Mouse (Mus musculus): ENCODE results near the gene Iqsec1.
A peak's percentile ranks its signal among the peaks of the same experiment; 100 is the strongest.

Gene Iqsec1

DNA sequence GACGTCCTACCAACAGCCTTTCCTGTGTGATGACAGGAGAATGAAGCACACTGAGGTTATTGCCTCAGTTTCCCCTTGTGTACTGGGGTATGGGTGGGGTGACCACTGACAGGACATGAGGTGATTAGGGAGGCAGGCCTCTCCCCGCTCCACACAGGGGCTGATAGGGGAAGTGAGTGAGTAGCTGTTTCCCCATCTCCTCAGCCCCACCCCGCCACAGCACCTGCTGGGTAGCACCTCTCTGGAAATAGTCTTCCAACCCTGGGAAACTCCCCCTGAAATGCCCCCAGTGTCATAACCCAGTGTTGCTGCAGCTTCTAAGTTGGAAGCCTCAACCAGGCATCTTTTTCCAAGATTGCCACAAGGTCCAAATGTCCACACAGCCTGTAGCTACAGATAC lies 236.9 kb downstream of the Iqsec1 start:
- no peak for DNase-seq

DNA sequence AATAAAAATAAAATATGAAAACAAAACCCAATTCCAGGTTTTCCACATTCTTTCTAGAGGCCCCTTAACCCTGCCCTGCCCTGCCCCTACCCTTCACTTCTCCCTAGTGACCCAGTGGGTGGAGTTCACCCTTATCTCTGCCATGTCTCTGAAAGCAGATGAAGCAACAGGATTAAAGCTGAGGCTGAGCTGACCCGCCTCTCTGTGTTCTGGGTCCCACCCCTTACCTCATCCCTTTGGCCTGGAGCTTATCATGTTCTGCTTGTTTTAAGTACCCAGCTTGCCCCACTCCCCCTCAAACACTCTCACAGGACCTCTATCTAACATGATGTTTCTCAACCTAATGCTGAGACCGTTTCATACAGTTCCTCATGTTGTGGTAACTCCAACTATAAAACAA lies 238.4 kb downstream of the Iqsec1 start:
- no peak for DNase-seq

DNA sequence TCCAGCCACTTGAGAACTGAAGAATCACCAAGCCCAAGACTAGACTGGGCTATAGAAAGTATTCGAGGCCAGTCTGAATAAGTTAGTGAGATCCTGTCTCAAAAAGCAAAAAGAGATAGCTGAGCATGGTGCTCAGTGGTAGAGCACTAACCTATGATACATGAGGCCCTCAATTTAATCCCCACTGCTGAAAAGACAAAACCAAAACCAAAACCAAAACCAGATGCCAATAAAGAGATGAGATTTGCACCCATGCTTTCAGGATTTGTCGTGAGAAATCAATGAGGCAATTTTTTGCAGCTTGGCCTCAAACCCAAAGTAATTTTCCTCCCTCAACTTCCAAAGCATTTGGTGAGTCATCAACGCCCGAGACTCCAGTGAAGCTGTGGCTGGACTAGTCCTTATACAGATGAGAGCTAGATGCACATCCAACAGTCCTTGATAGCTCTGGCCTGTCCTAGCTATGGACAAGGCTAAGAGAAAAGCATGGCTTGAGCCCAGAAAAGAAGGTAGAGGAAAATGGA lies 239.0 kb downstream of the Iqsec1 start:
- DNase-seq, result no peak

- no peak for DNase-seq
These were observed 239.5 kb downstream of the Iqsec1 start for GRCm38 (mm10) chr6:90748976-90749375.

DNA sequence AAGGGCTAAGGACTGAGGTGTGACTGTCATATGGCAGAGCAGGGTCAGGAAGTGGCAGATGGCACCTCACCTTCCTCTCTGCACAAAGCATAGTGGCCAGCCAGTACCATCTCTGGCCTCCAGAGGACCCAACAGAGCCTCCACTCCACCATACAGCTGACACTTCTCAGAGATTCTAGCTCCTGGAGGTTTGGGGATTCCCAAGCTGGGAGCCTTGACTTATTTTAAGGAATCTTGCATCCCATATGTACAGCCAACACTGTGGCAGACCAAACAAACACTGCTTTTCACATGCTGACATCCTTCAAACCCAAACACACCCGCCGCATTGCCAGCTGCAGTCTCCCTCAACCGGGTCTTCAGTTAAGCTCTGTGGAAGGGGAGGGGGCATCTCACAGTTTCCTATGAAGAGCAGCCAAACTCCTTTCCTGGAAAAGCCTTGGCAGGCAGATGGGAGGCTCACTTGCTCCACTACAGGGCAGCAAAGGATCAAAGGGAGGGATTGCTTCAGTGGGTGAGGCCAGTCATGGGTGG lies 242.1 kb downstream of the Iqsec1 start:
- DNase-seq, result no peak

- DNase-seq, result no peak
These were observed 242.9 kb downstream of the Iqsec1 start for GRCm38 (mm10) chr6:90745401-90746198.

GRCm38 (mm10) chr6:90742453-90742852 lies 246.0 kb downstream of the Iqsec1 start:
- no peak for DNase-seq

DNA sequence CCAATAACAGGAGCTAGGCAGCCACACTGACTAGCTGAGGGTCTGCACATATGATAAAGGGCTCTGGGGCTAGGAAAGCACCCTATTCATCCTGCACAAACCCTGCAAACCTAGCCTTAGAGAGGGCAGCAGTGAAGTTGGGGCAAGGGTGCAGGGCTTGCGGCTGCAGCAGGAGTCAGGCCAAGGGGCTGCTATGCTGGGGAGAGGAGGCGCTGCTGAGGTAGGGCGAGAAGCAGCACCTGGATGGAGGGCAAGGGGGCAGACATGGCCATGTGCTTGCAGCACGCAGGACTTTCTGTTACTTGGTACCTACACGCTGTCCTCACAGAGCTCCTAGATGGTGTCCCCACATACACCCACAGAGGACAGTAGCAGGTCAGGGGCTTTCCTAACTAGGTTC lies 246.8 kb downstream of the Iqsec1 start:
- no peak for DNase-seq

GRCm38 (mm10) chr6:90741056-90741420 lies 247.4 kb downstream of the Iqsec1 start:
- DNase-seq, result no peak

DNA sequence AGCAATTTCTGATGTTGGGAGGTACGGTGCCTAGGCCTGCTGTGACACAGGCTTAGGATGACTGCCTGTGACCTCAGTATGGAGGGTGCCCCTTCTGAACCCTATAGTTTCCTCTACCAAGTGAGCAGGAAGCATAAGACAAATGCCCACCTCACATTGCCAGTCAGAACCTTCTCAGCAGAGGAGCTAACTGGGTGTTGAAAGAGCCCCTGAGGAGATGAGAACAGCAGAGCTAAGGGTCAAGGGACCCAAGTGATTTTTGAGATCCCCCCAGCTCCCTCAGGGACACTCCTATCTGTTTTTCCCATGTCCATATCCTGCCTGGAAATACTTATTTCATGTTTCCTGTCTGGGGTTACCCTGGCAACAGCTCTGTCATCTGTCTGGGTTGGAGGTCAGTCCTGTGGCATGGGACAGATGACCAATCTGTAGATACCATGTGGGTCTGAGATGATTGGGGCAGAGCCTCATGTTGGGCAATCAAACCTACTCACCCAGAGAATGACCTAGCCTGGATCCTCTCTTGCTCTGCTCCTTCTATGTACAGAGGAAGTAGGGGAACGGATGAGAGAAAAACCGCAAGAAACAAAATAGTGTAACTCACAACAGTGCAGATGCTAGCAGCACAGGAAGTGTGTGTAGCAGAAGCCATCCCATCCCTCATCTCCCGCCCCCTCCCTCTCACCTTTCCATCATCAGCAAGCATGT lies 248.0 kb downstream of the Iqsec1 start:
- no peak for DNase-seq

DNA sequence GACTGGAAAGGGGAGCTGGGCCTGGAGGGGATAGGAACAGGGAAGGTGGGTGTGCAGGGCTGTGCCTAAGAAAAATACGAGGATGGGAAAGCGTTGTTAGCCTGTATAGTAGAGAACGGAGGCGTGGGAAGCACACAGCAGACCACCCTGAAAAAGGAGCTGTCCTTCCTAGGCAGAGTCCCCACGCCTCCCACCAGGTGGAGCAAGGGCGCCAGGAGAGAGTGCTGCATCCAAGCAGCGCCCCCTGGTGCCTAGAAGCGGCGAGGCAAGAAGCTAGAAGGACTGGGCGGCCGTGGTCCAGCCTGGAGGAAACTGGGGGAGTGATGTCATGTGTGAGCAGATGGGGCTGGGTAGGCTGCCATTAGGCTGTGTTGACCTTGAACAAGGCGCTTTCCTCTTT lies 251.1 kb downstream of the Iqsec1 start:
- DNase-seq, result peak; percentile 88

GRCm38 (mm10) chr6:90736691-90737245 lies 251.7 kb downstream of the Iqsec1 start:
- DNase-seq, result peak; percentile 52

GRCm38 (mm10) chr6:90736074-90736672 lies 252.3 kb downstream of the Iqsec1 start:
- DNase-seq, result peak; percentile 47

DNA sequence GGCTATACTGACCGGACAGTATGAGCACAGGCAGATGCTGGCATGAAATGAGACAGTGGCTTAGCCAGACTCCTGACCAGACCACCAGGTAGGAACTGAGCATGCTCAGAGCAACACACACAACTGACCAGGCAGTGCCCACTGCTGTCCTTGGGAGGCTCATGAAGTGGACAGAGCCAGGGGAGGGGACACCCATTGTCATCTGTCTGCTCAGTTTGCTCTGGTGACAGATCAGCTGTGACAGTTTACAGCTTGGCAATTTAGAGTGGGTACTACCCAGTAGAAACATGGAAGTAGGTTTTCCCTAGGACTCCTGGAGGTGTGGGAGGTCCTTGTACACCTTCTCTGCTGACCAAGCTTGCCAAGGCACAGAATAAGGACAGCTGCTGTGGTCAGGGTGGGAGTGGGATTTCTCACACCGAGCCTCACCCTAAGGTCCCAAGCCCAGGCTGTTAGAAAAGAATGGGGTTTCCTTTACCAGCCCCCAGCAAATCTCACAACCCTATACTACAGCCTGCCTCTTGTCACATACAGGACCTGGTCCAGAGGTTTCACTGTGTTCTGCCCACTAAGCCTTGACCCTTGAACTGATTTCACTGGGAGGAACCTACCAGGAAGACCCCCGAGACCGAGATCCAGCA lies 253.0 kb downstream of the Iqsec1 start:
- no peak for DNase-seq

DNA sequence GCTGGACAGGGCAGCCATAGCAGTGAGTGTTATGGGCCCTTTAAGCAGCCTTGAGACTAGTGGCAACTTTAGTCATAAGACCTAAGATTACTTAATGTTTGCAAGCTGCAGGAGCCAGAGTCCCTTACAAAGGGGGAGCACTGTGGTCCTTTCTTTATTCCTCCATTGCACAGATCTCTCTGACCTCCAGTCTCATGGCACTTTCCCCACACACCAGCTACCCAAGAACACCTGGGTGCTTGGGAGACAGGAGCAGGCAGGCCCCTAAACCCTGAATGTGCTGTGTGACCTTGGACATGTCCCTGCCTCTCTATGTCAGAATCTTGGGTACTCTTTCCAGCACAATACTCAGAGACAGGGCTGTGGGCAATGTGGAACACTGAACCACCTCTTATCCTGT lies 253.7 kb downstream of the Iqsec1 start:
- DNase-seq, result no peak

DNA sequence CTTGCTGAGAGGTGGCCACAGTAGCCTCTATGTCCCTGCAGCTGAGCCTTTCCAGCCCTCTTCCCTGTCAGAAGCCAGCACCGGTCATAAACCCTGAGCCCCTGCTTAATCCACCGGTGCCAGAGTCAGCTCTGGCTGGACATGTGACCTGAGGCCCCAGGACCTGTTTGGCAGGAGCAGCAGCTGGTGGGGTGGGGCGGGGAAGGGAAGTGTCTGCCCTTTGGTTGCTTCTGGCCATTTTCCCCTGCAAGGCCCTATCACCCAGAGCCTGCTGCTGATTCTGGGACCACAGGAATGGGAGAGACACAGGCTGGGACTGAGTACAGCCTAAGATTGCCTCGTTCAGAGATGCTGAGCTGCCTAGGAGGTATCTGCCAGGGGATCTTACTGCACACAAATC lies 257.2 kb downstream of the Iqsec1 start:
- no peak for DNase-seq

DNA sequence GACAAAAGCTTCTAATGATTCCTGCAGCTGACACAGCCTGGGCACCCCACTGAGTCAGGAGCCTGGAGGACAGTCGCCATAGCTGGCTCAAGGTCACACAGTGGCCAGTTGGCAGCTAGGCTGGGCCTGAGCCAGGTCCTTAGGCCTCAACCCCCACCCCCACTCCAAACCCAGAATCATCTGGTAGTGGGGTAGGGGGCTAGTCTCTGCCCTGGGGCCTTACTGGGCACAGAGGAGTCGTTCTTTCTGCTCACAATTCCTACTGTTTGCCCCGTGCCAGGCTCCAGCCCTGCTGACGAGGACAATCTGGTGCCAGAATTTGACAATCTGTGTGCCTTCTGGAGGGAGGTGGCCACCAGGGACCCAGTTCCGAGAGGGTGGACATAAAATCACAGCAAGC lies 258.7 kb downstream of the Iqsec1 start:
- no peak for DNase-seq

GRCm38 (mm10) chr6:90728491-90728931 lies 260.0 kb downstream of the Iqsec1 start:
- peak; percentile 77 for DNase-seq

DNA sequence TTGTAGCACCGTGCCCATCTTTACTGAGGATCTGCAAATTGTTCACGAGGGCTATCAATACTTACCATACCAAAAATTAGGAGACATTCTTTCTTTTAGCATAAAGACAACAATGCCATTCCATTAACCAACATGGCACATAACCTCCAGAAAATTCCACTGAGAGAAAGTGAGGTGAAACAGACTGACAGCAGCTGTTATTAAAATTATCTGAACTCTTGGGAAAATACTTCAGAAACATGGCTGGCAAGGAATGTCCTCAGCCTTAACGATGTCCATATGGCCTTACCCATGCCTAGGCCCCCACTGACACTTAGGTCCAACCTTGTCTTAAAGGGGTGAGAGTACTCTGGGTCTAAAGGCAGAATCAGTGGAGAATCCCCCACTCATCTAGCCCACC lies 260.7 kb downstream of the Iqsec1 start:
- no peak for DNase-seq

DNA sequence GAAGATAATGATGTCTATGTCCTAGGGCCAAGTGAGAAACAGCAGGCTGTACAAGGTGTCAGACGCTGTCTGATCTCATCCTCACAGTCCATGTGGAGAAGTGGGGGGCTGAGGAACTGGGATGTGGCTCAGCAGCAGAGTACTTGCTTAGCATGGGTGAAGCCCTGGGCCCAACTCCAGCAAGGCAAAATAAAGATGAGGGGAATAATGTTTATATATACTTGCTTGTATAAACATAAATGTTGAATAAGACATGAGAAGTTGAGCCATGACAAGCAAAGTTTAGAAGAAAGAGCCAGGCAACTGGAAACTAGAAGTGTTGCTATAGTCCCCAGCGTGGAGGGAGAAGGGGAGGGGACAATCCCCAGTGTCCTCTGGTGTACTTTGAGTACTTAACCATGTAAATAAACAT lies 261.8 kb downstream of the Iqsec1 start:
- no peak for DNase-seq

- DNase-seq, result no peak
These were observed 263.0 kb downstream of the Iqsec1 start for GRCm38 (mm10) chr6:90725526-90725925.

GRCm38 (mm10) chr6:90722993-90723392 lies 265.5 kb downstream of the Iqsec1 start:
- peak; percentile 30 for DNase-seq
